Mouse (Mus musculus) kidney, postnatal 25 days (tissue): ENCODE data around the gene Cenpm.
"Not testable (repeated sequence)": the region's sequence is repeated elsewhere in the genome, so short reads cannot be mapped to it uniquely, and the experiment has no call there.

Experiments used
- DNase-seq, 2 experiments: peaks; one replicate each; pipeline ENCODE4 v3.0.0; 2021; ENCODE audit warnings: mixed read lengths in 2 of 2

Cenpm gene

DNA sequence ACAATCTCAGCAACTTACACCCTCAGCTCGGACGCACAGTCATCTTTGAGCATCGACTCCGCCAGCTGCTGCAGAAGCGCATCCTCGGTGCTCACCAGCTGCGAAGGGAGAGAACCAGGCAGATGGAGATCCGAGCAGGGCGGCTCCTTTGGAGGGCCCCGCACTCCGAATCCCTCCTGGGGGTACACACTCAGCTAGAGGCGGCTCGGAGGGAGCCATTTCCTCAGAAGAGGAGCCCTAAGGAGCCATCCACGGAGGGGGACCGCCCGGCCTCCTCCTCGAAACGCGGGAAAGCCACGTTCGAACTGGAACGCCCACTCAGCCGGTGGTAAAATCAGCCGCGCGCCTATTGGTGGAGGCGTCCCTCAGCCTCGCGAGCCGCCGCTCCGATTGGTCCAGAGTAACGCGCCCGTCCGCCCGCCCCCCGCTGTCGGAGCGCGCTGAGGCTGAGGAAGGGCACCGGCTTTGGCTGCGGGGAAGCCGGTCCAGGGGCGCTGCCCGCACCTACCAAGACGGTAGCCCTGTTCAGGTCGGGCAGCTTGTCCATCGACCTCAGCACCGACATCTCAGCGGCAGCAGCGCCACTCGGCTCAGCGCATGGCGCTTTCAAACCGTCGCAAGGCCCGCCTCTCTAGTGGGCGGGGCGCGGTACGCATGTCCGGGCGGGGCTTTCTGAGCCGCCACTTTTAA is at the start of gene Cenpm:
Cenpm (minus strand) TSS at position 634 of the 690 bp plus-strand sequence.
- DNase-seq: peak; percentile 96

DNA sequence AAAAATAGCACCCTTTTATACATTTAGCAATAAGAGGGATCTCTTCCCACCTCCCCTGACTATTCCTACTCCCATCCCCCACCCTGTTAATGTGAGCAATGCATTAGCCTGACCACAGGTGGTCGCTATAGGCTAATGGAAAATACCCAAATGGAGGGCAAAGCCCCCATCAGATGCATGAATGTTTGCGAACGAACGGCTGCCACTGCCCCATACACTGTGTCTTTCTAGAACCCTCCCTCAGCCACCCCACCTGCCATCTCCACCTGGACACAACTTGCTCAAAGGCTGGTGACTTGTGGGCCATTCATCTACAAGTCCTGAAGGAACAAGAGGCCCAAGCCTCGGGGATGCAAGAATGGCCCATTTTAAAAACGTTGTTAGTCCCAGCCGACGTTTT is 49.5 kb upstream of the Cenpm start:
- no peak for DNase-seq

DNA sequence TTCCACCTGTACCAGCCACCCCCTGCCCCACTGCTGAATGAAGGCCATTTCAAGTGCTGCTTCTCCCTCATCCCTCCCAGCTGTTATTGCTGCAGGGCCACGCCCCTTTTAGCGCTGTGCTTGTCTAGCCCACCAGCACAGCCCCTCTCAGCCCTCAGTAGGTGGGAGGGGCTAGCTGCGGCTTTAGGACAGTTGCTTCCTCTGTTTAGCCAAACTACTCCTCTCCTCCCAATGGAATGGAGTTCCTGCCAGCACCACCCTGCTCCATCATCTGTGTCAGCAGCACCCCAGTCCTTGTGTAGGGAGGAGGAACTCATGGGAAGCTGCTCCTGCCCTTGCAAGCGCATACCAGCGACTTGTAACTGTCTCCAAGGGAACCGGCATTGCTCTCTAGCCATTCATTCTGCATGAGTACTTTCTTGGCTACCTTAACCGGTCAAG is 48.7 kb upstream of the Cenpm start:
- DNase-seq: peak in 1 of 2 experiments; percentile 45

DNA sequence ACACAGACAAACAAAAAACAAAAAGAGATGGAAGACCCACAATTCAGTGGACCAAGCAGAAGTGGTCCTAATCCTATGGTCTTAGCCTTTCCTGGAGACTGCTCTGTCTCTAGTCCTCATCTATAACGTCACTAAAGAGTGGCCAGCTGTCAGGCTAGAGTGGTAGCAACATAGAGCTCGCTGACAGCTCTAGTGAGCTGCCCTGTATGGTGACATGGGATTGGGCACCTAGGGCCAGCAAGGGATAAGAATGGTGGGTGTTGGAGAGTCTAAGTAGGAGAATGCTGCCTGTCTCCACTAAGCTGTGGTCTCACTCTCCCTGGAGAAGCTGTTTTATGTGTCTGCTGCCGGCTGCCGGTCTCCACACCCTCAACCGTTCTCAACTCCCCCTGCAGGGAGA is 48.3 kb upstream of the Cenpm start:
- DNase-seq: no peak

DNA sequence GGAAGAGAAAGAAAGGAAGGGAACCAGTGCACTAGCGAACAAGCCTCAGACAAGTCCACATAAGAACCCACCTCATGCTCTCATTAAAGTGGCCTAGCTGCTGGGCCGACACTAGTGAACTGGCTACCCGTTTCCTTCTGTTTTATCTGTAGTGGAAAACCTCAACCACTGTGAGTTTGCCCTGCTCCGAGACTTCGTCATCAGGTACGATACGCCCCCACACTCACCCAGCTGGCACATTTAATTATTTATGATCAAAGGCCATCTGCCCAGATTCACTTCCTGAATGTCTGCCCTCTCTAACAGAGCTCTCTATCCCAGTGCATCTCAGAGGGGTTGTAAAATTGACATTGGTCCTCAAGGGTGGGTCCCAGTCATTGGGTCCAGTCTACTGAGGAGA is 45.7 kb upstream of the Cenpm start:
- DNase-seq: no peak

DNA sequence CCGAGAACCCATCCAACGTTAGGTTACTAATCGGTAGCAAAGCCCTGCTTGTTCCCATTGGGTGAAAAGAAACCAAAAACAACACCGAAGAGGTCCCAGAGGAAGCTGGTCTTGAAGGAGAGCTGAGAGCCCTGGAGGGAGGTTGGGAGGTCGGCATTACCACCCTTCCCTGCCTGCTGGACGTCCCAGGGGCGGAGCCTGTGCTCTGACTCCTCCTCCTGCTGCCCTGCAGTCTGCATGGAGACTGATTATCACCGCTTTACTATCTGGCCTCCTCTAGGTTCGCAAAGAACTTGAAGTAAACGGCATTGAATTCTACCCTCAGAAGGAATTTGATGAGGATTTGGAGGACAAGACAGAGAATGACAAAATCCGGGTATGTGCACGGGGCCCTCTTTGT is 41.6 kb upstream of the Cenpm start:
- no peak for DNase-seq

DNA sequence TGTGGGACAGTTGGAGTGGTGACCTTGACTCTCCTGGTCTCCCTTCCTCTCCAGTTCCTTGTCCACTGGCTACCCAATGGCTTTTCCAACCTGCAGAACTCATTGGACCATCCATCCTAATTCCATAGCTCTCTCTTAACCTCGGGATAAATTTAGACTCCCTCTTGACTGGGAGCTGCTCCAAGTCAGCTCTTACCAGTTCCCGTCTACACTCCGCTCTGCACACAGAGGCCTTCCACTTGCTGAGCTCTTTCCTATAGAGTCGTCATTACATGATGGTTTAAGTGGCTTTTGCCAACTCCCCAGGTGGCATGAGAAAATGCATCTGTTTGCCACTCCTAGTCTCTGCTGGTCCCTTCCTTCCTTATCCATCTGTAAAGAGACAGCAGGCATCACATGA is 36.1 kb upstream of the Cenpm start:
- DNase-seq: no peak

DNA sequence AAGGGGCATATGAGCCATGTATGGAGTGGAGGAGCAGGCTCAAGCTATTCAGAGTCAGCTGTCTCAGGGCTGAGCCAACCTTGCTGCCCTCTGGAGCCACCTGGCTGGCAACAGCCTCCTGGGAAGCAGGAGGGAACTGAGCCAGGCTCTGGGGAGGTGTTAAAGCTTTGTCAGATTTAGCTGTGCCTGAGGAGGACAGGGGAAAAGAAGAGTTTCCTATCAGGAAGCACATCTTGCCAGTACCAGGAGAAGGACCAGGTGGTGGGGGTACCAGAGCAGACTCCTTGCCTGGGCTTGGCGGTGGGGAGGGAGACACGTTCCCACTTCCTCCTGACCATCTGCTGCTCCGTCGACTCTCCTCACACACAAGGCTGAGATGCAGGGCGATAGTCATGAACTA is 33.0 kb upstream of the Cenpm start:
- DNase-seq: no peak

DNA sequence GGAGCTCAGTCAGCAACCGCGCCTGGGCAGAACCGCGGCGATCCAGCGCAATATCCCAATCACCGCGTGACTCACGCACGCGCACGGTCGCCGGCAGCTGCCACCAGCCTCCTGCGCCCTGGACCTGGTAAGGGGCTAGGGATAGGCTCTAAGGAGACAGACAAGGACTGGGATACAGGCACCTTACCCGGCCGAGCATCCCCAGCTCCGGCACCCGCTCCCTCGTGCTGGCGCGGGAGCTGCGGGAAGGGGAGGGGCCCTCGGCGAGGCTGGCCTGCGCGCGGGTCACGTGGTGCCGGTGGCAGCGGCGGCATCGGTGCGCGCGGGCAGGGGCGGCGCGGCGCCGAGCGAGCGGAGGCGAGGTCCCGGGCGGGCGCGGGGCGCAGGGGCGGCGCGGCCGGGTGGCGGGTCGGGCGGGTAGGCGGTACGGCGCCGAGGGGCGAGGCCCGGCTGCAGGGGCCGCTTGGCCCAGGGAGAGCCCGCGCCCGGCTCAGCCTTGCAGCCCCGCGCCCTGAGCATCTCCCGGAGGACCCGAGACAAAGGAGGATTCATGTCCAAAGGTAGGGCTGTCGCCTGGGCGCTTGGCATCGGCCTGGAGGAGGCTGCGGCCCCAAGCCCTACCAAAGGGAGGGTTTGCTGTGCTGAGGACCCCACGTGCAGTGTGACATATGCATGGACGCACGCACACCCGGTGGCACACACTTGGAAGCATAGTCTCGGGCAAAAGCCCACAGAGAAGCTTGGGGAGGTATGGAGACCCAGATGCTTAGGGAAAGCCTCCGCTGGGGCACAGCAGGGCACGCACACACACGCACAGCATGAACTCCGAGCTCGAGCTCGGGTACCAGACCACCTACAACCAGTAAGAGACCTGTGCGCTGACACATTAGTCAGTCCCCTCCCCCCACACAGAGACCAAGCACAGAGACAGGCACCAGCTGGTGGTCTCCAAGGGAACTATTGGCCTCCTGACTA is 30.7 kb upstream of the Cenpm start:
- no peak for DNase-seq

DNA sequence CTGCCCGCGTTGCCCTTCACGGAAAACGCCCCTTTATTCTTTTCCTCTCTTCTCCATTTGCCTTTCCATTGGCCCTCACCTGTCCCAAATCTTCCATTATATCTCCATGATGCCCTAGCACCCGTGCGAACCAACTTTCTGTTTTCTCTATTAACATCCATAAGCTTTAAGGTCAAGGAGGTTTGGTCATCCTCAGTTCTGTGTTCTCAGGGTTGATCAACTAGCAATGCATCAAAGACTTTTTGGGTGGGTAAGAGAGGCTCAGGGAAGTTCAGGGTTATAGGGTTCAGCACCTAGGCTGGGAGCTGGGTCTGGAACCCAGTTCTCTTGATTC is 30.0 kb upstream of the Cenpm start, which contains the start of gene Sept3:
Sept3 (plus strand) TSS at position 301 of the 334 bp plus-strand sequence.
- DNase-seq: no peak

DNA sequence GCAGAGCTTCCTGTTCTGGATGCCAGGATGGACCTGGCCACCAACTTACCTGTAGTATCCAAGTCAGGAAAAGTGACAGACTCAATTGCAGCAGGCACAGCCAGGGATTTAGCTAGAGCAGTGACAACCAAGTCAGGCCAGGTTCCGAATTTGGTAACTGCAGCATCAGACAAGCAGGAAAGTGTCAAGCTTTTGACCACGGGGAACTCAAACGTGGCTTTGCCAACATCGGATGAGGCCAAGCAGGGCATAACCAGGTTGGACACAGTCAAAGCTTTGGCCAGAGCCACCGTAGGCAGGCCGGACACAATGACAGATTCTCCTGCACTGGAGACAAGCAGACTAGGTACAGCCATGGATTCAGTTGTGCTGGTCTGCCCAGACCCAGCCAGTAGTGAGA is 27.7 kb upstream of the Cenpm start:
- no peak for DNase-seq

DNA sequence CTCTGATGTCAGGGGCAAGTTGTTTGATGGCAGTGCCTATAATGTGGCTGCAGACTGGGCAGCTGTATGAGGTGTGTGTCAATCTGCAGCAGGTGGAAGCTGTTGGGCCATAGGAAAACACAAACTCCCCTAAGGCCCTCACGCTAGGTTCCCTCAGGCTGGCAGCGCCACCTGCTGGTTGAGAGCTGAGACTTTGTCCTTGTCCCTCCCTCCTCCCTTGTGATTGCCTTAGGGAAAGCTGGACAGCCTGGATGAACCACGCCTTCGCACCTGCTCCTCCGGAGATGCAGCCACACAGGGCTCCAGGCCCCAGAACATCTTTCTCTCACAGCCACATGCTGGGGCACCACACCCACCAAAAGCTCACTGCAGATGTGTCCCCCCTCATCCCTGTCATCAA is 26.7 kb upstream of the Cenpm start:
- DNase-seq: peak; percentile 76 to 77

DNA sequence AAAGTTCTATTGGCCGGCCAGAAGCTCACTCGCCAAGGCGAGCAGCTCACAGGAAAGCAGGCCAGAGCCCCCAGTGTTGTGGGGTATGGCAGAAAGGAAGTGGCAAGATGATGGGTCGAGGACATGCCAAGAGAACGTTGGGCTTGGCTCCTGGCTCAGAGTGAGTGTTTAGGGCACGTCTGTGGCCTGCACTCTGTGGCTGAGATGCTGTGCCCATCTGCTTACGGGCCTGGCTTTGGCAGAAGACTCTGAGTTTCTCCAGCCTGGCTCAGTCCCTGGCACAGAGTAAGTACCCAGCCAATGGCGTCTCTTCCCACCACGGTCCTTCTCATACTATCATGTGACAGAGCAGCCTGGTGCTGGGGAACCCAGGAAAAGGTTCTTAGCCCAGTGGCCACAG is 24.2 kb upstream of the Cenpm start:
- DNase-seq: no peak

DNA sequence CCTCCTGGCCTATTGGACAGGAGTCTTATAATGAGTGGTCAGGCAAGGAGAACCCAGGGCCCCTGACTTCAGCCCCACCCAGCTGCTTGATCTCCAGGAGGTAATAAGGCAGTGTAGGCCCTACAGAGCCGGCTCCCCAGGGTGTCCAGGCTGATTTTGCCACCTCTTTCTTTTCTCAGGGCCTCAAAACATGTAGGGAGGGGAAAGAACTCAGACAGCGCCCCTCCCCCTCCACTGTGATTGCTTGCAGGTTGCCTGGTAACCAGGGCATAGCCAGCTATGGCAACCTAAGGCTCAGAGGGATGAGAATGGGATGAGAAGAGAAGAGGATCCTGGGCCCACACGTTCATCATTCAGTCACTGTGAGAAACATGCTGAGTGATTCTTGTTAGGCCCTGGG is 23.6 kb upstream of the Cenpm start:
- no peak for DNase-seq

DNA sequence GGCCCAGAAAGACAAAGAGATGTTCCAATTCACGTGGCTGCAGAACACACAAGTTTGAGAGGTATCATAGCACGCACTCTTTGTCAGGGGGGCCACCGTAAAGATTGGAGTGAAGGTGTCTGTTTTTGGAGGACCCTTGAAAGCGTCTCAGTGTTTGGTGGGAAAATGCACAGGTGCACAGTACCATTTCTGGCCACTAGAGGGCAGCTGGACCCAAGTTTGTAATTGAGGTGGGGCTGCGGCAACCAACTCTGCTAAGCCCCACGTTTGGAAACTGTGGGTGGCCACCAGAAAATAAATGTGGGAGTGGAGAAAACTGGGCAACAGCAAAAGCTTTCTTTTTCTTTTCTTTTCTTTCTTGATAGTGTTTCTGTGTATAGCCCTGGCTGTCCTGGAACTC is 21.8 kb upstream of the Cenpm start:
- peak; percentile 59 to 79 for DNase-seq

DNA sequence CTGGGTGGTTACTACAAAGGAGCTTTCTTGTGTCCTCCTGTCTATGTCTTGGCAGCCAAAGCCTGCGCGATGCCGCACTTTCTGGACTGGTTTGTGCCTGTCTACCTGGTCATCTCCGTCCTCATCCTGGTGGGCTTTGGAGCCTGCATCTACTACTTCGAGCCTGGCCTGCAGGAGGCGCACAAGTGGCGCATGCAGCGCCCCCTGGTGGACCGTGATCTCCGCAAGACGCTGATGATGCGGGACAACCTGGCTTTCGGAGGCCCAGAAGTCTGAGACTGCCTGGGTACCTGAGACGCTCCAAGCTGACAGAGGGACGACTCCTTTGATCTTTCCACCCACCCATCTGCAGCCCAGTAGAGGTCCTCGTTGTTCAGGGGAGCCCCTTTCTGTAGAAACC is 15.0 kb upstream of the Cenpm start:
- peak; percentile 70 to 76 for DNase-seq

DNA sequence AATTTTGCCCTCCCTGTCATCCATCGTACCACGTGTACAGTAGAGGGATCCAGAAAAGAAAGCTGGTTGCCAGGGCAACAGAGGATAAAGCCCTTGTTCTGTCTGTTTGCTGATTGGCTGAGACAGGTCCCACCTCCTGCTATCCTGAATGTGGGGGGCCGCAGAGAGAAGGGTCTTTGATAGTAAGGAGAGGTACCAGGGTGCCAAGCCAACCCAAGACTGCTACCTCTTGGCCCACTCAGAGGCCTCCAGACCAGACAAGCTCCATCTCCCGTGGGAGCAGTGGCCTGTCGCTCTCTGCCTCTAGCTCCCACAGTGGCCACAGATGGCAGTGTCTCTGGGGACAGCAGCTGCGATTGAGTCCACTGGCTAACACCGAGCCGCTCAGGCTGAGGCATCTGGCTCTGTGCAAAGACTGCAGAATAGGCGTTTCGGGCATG is 11.4 kb upstream of the Cenpm start:
- no peak for DNase-seq

DNA sequence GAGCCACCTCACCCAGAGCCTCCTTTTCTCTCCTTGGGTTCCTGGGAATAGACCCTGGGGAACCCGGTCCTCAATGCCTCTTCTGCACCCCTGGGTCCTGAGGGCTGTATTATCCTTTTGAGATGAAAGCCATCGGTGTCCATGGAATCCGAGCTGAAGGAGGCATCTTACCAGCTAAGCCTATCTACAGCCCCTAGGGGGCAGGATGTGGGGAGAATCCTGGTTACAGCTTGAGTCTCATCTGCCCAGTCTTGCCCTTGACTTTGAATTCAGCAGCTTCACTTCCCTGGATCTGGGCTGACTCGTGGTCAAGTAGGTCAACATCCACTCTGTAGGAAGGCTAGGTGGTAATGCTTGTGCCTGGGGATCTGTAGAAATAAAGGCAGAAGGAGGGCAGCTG is 10.7 kb upstream of the Cenpm start:
- DNase-seq: no peak

DNA sequence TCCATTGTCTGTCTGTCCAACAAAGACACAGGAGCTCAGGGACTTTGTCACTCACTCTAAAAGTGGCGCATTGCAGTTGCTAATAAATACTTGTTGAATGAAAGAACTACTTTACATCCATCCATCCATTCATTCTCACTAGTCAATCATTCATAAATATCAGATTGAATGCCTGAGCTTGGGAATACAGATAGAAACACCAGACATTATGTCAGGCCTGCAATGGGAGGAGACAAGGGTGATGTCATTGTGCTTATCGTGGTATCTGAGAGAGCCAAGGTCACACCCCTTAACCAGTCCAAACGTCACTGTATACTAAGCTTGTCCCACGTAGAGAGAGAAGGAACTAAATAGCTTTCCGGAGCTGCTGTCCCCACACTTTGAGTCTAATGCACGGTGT is 7.5 kb upstream of the Cenpm start, which contains the start of gene 1500009C09Rik:
1500009C09Rik (plus strand) TSS at position 301 of the 400 bp plus-strand sequence.
- no peak for DNase-seq

DNA sequence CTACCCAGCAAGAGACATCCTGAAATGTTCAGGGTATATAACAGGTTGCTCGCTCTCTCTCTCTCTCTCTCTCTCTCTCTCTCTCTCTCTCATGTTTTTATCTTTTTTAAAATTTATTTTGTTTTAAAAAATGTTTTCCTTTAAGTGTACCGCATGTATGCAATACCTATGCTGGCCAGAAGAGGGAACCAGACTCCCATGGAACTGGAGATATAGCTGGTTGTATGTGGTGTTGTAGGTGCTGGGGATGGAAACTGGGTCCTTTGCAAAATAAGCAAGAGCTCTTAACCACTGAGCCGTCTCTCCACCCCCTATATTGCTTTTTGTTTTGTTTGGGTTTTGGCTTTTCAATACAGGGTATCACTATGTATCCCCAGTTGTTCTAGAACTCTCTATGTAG is 7.0 kb upstream of the Cenpm start:
- DNase-seq: no peak

DNA sequence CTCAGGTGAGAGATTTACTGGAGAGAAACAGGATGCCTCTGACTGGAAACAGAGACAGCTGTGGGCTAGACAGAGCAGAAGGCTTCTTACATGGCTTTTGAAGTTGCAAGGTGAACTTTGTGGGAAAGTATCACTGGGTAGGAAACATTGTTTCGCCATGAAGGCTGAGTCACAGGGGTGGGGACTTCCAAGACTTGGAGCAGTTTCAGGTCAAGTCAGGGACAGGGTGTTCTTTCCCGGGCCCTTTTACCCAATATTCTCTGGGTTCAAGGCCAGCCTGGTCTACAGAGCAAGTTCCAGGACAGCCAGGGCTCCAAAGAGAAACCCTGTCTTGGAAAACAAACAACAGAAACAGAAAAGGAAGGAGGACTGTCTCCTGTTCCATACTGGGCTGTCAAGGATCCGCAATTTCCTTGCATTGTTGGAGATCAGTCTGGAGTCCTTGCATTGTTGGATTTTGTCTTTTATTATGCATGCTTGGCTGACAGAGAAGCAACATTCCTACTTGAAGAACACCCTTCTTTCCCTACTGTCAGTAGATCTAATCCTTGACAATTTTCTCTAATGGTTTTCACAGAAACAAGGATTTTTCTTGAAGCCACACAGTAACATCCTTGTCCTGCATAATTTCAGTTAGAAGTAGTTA is 2.7 kb upstream of the Cenpm start:
- no peak for DNase-seq

DNA sequence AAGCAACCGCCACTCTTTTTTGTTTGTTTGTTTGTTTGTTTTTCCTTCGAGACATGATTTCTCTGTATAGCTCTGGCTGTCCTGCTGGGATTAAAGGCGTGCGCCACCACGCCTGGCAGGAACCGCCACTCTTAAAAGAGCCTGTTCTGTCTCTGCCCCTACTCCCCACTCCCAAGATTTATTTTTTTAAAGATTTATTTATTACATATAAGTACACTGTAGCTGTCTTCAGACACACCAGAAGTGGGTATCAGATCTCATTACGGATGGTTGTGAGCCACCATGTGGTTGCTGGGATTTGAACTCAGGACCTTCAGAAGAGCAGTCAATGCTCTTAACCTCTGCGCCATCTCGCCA is 235 bp upstream of the Cenpm start:
- DNase-seq: not testable (repeated sequence)

DNA sequence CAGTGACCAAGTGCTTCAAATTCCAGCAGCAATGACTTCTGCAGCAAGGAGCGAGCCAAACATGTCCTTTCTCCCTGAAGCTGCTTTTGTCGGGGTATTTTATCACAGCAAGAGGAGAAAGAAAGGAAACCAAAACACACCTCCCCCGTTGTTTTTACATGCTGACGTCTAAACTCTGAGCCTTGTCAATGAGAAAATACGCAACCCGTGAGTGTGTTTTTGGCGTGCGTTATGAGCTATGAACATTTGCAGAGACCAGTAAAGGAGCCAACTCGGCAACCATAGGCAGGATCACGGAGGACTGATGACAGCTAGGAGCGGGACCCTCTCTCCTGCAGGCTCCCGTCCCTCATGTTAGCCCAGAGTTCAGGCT is 820 bp downstream of the Cenpm start:
- no peak for DNase-seq

DNA sequence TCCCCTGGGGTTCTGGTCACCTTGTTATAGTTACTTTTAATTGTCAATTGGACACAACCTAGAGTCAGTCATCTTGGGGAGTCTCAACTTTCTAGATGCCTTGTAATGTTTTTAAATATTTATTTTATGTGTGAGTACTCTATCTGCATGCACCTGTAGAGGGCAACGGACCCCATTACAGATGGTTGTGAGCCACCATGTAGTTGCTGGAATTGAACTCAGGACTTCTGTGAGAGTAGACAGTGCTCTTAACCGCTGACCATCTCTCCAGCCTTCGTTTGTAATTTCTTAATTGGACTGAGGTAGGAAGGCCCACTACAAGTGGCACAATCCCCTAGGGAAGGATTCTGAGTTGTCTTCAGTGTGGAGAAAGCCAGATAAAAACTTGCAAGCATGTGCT is 1.2 kb downstream of the Cenpm start:
- DNase-seq: no peak
